ENCODE assay signal across 8 mouse cellular contexts in the genomic region with DNA sequence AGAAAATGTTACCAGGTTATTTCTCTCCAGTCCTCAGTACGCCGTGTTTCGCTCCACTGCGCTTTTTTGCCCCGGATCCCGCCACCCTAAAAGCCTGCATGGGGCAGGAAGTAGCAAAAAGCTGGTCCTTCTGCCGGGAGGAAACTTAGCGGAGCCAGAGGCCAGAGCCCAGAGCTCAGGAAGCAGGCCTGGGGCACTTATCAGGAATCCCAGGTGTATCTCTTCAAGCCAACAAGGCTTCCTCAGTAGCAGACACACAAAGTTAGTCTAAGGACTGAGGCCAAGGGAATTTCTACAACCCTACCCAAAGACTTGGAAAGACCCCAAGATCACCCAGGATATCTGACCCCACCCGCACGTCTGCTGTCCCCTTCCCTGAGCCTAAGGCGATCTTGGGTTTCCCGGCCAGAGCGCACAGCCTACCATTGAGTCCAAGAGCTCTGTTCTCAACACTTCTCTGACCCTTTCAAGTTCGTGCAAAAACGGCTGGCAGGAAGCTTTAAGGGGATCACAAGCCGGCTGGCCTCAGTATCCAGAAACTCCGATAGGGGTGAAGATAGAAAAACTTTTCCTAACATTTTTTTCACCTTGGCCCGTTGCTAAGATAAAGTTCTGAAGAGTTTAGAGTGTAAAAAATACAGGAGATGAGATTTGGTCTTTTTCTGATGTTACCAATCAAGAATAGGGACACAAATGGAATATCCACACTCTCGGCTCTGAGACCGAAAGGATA. TPM values are rescaled to one million over a fixed set of nuclear protein-coding genes. Genes with fewer than 3 reads are reported as not detected.
DNase-seq lines count a peak whose midpoint lies in the region; ATAC-seq and TF ChIP-seq lines count a peak whose summit lies in the region.

No protein-coding gene starts in this region.

- peak overlapping the region; percentile 92 for H3K4me2 ChIP-seq in lung, embryonic 15.5 days
- H3K4me2 ChIP-seq in heart, embryonic 13.5 days = peak overlapping the region; percentile 85
- peak overlapping the region; percentile 68 for H3K4me2 ChIP-seq in liver, embryonic 11.5 days
- H3K4me2 ChIP-seq in stomach, postnatal 0 days (replicated peaks; ENCODE audit: low read depth) = peak overlapping the region; percentile 69

- H3K9ac ChIP-seq in lung, embryonic 15.5 days = peak overlapping the region; percentile 53; the same call in 1 of the 2 replicates
- H3K9ac ChIP-seq in heart, embryonic 13.5 days = 0 out of 2 replicates have a peak overlapping the region, but pooled peaks have one; percentile 24
- peak overlapping the region; percentile 71 for H3K9ac ChIP-seq in liver, embryonic 11.5 days (ENCODE audit: low read depth, low read length)
- no peak overlapping the region for H3K9ac ChIP-seq in stomach, postnatal 0 days (ENCODE audit: low read length)

- no peak for TF ChIP-seq EP300 in stomach, postnatal 0 days (optimal IDR thresholded peaks at IDR 0.05)

- WGBS in lung, embryonic 15.5 days = 3% methylated on average over 20 of the region's 20 CpGs
- WGBS in heart, embryonic 13.5 days = under 1% methylated on average over 20 of the region's 20 CpGs
- WGBS in liver, embryonic 11.5 days = 2% methylated on average over 20 of the region's 20 CpGs
- WGBS in stomach, postnatal 0 days = 10% methylated on average over 20 of the region's 20 CpGs

- H3K9me3 ChIP-seq in lung, embryonic 15.5 days = no peaks in the 10 kb centered on the region
- H3K9me3 ChIP-seq in heart, embryonic 13.5 days = no peaks in the 10 kb centered on the region
- no peaks in the 10 kb centered on the region for H3K9me3 ChIP-seq in liver, embryonic 11.5 days (ENCODE audit: control insufficient read depth, low read length)
- no peaks in the 10 kb centered on the region for H3K9me3 ChIP-seq in stomach, postnatal 0 days (ENCODE audit: control insufficient read depth, low read length)

- no peak for TF ChIP-seq CTCF in stomach, postnatal 0 days (IDR thresholded peaks at IDR 0.05; ENCODE audit: low read depth)

- no peak for DNase-seq in lung, postnatal 10 days
- no peak for DNase-seq in liver, embryonic 11.5 days (ENCODE audit: low spot score)
- no peak for DNase-seq in stomach, postnatal 0 days (ENCODE audit: low spot score)
- no peak for DNase-seq in adipocyte (ENCODE audit: low spot score)
- DNase-seq in left cerebral cortex, postnatal 14 days (ENCODE audit: low spot score in 2 of 2) = no peak

- H3K27me3 ChIP-seq in lung, embryonic 15.5 days = peaks cover 92% of the 10 kb centered on the region
- peaks cover 93% of the 10 kb centered on the region for H3K27me3 ChIP-seq in heart, embryonic 13.5 days (replicated peaks)
- H3K27me3 ChIP-seq in liver, embryonic 11.5 days (replicated peaks; ENCODE audit: control insufficient read depth, insufficient read depth, low read length) = peaks cover 79% of the 10 kb centered on the region
- H3K27me3 ChIP-seq in stomach, postnatal 0 days (ENCODE audit: control insufficient read depth, insufficient read depth, low read length) = peaks cover 21% of the 10 kb centered on the region; the same call in 1 of the 2 replicates

- H3K4me1 ChIP-seq in lung, embryonic 15.5 days = peaks cover 28% of the 10 kb centered on the region
- peaks cover 40% of the 10 kb centered on the region for H3K4me1 ChIP-seq in heart, embryonic 13.5 days
- 0 out of 2 replicates have a peak, but pooled peaks cover 4% of the 10 kb centered on the region for H3K4me1 ChIP-seq in liver, embryonic 11.5 days (replicated peaks; ENCODE audit: control insufficient read depth, insufficient read depth, low read length)
- no peaks in the 10 kb centered on the region for H3K4me1 ChIP-seq in stomach, postnatal 0 days (replicated peaks; ENCODE audit: control insufficient read depth, insufficient read depth)

- no peak overlapping the region for H3K27ac ChIP-seq in lung, embryonic 15.5 days
- H3K27ac ChIP-seq in heart, embryonic 13.5 days (replicated peaks) = no peak overlapping the region
- H3K27ac ChIP-seq in liver, embryonic 11.5 days (ENCODE audit: low read depth, low read length) = peak overlapping the region; percentile 22
- H3K27ac ChIP-seq in stomach, postnatal 0 days (replicated peaks) = no peak overlapping the region

- intact Hi-C loops in left cerebral cortex, postnatal 14 days (cut with DNase I) = loop anchor here (5.0 kb wide), 1 partner anchor 275 kb away; no protein-coding TSS in a partner anchor

- no peak for ATAC-seq in lung, embryonic 15.5 days (ENCODE audit: borderline replicate concordance, extremely low read depth, low FRiP score, low TSS enrichment)
- ATAC-seq in heart, embryonic 13.5 days (ENCODE audit: extremely low read depth, insufficient number of reproducible peaks, low FRiP score, low TSS enrichment) = no peak
- ATAC-seq in liver, embryonic 11.5 days (replicated peaks; ENCODE audit: low FRiP score) = no peak
- ATAC-seq in stomach, postnatal 0 days (ENCODE audit: low FRiP score, low TSS enrichment) = no peak
- no peak for ATAC-seq in megakaryocyte progenitor cell, adult 5-6 weeks (replicated peaks; ENCODE audit: poor library complexity)

- no peaks in the 10 kb centered on the region for H3K36me3 ChIP-seq in lung, embryonic 15.5 days
- no peaks in the 10 kb centered on the region for H3K36me3 ChIP-seq in heart, embryonic 13.5 days
- no peaks in the 10 kb centered on the region for H3K36me3 ChIP-seq in liver, embryonic 11.5 days (ENCODE audit: control insufficient read depth, insufficient read depth, low read length)
- no peaks in the 10 kb centered on the region for H3K36me3 ChIP-seq in stomach, postnatal 0 days (ENCODE audit: control insufficient read depth, insufficient read depth, low read length)

- peak overlapping the region; percentile 49 for H3K4me3 ChIP-seq in lung, embryonic 15.5 days
- peak overlapping the region; percentile 54 for H3K4me3 ChIP-seq in heart, embryonic 13.5 days
- peak overlapping the region; percentile 58 for H3K4me3 ChIP-seq in liver, embryonic 11.5 days (ENCODE audit: low read depth, low read length)
- peak overlapping the region; percentile 47 for H3K4me3 ChIP-seq in stomach, postnatal 0 days (ENCODE audit: low read depth, low read length)

RNA-seq across cellular contexts. Expression of a gene that starts 12.7 kb away (rescaled TPM):
- 2.0 and 2.4 TPM in 2 replicates for polyA plus RNA-seq in lung, embryonic 15.5 days (2015; fragmentation: Nextera tagmentation; extraction: Ambion mirVana)
- 0.39 and 0.40 TPM in 2 replicates for polyA plus RNA-seq in heart, embryonic 13.5 days (2015; fragmentation: Nextera tagmentation; extraction: Ambion mirVana)
- 4.9 and 5.3 TPM in 2 replicates for polyA plus RNA-seq in liver, embryonic 11.5 days (2014; fragmentation: Nextera tagmentation; extraction: Ambion mirVana)
- polyA plus RNA-seq in stomach, postnatal 0 days (2015; fragmentation: Nextera tagmentation; extraction: Ambion mirVana) = 0.48 and 0.51 TPM in 2 replicates
- total RNA-seq in left cerebral cortex, postnatal 14 days (2021) = under 1 TPM; 0.11 to 0.90 TPM
- total RNA-seq in megakaryocyte progenitor cell, adult 5-6 weeks (2015) = not detected in 2 replicates
- total RNA-seq in megakaryocyte progenitor cell, adult 5-6 weeks (2017) = not detected in 2 replicates
